Mouse (Mus musculus) layer of hippocampus, adult 8-10 months (tissue): ENCODE data around the gene Rinl. TPM values are rescaled to one million over a fixed set of nuclear protein-coding genes. Genes with fewer than 3 reads are reported as not detected.
A peak's percentile ranks its signal among the peaks of the same experiment; 100 is the strongest.

Source experiments
- DNase-seq, 2 experiments: peaks; one replicate each; pipeline ENCODE4 v3.0.0; 2022; ENCODE audit warnings: low spot score in 2 of 2
- total RNA-seq, 4 experiments: library from RNA; stranded (reverse); gene quantifications; 2 replicates each; pipeline ENCODE4 v1.2.4; 2022

Rinl gene
- total RNA-seq, 4 experiments from 2014 or later, result 2.5 to 5.3 (median 3.8) TPM

- no peak for DNase-seq
These were observed 34.5 kb downstream of the Rinl start for GRCm38 (mm10) chr7:28822993-28823903.

DNA sequence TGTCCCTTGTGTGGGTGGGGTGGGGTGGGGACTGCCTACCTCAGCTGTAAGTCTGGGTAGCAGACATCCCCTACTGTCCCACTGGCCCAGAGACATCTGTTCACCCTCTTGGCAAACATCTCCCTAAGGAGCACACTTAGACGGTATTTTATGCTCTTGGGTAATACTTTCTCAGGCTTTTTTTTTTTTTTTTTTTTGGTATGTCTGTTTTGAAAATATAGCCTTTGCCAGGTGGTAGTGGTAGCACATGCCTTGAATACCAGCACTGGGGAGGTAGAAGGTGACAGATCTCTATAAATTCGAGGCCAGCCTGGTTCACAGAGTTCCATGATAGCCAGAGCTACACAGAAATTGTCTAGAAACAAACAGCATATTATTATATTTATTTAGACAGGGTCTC lies 35.2 kb downstream of the Rinl start:
- DNase-seq, result no peak

DNA sequence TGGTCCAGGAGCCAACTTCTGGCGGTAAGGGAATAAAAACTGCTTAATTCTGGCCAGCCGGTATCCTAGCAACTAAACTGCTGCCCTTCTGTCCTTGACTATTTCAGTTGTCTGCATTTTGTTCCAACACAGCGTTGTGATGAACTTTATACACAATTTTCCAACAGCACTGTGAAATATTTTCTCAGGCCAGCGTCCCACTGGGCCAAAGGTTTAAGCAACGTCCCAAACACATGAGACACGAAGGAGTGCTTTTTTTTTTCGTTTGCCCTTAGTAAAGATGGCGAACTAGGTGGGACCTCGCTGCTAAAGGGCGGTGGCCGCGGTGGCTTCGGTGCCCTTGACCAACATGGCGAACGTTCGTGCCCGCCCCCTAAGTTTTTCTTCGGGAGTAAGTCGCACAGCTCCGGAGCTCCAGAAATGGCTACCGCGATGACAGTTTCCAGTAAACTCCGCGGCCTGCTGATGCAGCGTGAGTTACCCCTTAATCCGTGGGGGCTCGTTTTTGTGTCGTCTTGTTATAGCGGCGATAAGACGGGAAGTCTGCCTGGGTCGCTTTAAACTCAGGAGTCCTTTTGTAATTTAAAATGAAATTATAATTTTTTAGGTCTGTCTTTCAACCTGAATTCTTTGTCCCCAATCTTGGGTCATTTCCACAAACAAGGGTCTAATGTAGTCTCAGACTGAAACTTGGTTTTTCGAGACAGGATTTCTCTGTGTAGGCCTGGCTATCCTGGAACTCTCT lies 36.3 kb downstream of the Rinl start, which contains the start of gene Ech1:
Gene Ech1 (plus strand): TSS at position 277 of the 745 bp plus-strand sequence.
- peak; percentile 84 to 90 for DNase-seq

GRCm38 (mm10) chr7:28825686-28826401 lies 37.1 kb downstream of the Rinl start:
- DNase-seq, result no peak

DNA sequence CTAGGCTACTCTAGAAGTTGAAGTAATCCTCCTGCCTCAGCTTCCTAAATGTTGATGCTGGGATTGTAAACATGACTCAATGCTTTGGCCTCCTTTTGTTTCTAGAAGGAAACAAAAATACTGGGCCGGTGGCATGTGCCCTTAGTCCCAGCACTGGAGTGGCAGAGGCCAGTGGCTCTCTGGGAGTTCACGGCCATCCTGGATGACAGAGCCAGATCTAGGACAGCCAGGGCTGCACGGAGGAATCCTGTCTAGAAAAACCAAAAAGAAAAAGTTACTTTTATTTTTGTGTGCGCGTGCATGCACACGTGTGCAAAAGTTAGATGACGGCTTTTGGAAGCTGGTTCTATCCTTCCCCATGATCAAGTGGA lies 37.6 kb downstream of the Rinl start:
- DNase-seq, result no peak

GRCm38 (mm10) chr7:28827338-28827737 lies 38.6 kb downstream of the Rinl start:
- peak in 1 of 2 experiments; percentile 66 for DNase-seq

- no peak for DNase-seq
These were observed 41.1 kb downstream of the Rinl start for GRCm38 (mm10) chr7:28829821-28830220.

GRCm38 (mm10) chr7:28830981-28831380 lies 42.2 kb downstream of the Rinl start:
- no peak for DNase-seq

- DNase-seq, result no peak
These were observed 42.8 kb downstream of the Rinl start for GRCm38 (mm10) chr7:28831411-28832125.

GRCm38 (mm10) chr7:28832137-28832536 lies 43.4 kb downstream of the Rinl start:
- DNase-seq, result no peak

DNA sequence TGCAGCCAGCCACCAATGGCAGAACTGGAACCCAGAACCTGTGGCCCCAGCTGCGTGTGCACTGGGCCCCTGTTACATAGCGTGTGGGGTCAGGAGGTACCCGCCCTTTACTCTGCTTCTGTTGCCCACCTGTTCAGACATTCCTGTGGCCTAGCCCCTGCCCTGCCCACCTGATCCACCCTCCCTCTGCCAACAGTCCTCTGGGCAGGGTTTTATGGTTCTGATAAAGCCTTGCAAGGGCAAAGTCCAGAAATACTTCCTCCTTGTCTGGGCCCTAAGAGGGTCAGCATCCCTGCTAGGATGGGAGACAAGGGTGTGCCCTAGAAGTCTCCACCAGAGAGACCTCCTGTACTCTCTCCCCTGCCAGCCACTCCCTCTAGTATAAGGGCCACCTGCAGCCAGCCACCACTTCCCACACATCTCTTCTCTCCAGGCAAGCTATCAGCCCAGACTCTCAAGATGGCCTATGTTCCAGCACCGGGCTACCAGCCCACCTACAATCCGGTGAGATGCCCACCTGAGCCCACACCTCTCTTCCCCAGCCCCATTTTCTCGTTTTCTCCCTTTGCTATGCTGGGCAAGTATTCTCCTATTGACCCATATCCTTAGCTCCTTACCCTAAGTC lies 45.1 kb downstream of the Rinl start, which contains the start of gene Lgals4:
Gene Lgals4 (plus strand): TSS at position 132 of the 625 bp plus-strand sequence.
- no peak for DNase-seq

GRCm38 (mm10) chr7:28836936-28837335 lies 48.2 kb downstream of the Rinl start:
- DNase-seq, result no peak

GRCm38 (mm10) chr7:28838331-28838730 lies 49.6 kb downstream of the Rinl start:
- no peak for DNase-seq

- DNase-seq, result no peak
These were observed 58.5 kb downstream of the Rinl start for GRCm38 (mm10) chr7:28847273-28847672.

Other genes with a start within 250 kb of the Rinl start
- gene Sycn, start 248.1 kb upstream of the Rinl start, total RNA-seq, result not detected
- gene Nccrp1, start 241.7 kb upstream of the Rinl start, total RNA-seq, result under 1 TPM in 1 of 4 experiments, not detected in 3; 0.36 TPM
- gene Samd4b, start 190.8 kb upstream of the Rinl start, total RNA-seq, result 10 to 100 TPM; 62.6 to 73.9 (median 66.2) TPM
- 10 to 100 TPM; 12.2 to 14.2 (median 13.1) TPM for gene Pak4, start 190.8 kb upstream of the Rinl start, total RNA-seq
- gene Acp7, start 157.6 kb upstream of the Rinl start, total RNA-seq, result 1 to 10 TPM; 2.2 to 3.8 (median 2.4) TPM
- 10 to 100 TPM; 16.1 to 30.5 (median 22.7) TPM for gene Fbxo27, start 96.1 kb upstream of the Rinl start, total RNA-seq
- 1 to 10 TPM in 3 of 4 experiments, under 1 TPM in 1; 0.74 to 2.0 (median 1.8) TPM for gene Fbxo17, start 72.2 kb upstream of the Rinl start, total RNA-seq
- gene Mrps12, start 47.1 kb upstream of the Rinl start, total RNA-seq, result 10 to 100 TPM; 51.7 to 65.6 (median 53.9) TPM
- 10 to 100 TPM; 11.2 to 13.9 (median 12.0) TPM for gene Sars2, start 47.0 kb upstream of the Rinl start, total RNA-seq
- gene Ccer2, start 32.8 kb upstream of the Rinl start, total RNA-seq, result 1 to 10 TPM in 2 of 4 experiments, under 1 TPM in 2; 0.32 to 1.4 (median 0.87) TPM
- 100 to 1,000 TPM; 129 to 157 (median 142) TPM for gene Sirt2, start 22.2 kb upstream of the Rinl start, total RNA-seq
- 10 to 100 TPM; 23.0 to 25.5 (median 24.7) TPM for gene Nfkbib, start 21.5 kb upstream of the Rinl start, total RNA-seq
- gene Hnrnpl, start 19.6 kb downstream of the Rinl start, total RNA-seq, result 100 to 1,000 TPM; 403 to 453 (median 434) TPM
- gene Ech1, start 36.2 kb downstream of the Rinl start, total RNA-seq, result 10 to 100 TPM; 64.2 to 77.6 (median 67.7) TPM
- 1 to 10 TPM; 2.4 to 6.9 (median 4.9) TPM for gene Lgals4, start 44.9 kb downstream of the Rinl start, total RNA-seq
- gene Lgals7, start 74.9 kb downstream of the Rinl start, total RNA-seq, result not detected
- under 1 TPM; 0.25 to 0.61 (median 0.41) TPM for gene Capn12, start 92.5 kb downstream of the Rinl start, total RNA-seq
- 100 to 1,000 TPM; 136 to 138 (median 137) TPM for gene Actn4, start 173.4 kb downstream of the Rinl start, total RNA-seq
- gene Eif3k, start 192.9 kb downstream of the Rinl start, total RNA-seq, result 100 to 1,000 TPM; 182 to 214 (median 197) TPM
- gene Map4k1, start 193.1 kb downstream of the Rinl start, total RNA-seq, result 1 to 10 TPM; 1.3 to 3.5 (median 1.7) TPM